Mouse (Mus musculus) layer of hippocampus, postnatal 36 days (tissue): ENCODE results near the gene Gng2. TPM values are rescaled to one million over a fixed set of nuclear protein-coding genes. Genes with fewer than 3 reads are reported as not detected.

Experiments used
- DNase-seq, 2 experiments: peaks; one replicate each; pipeline ENCODE4 v3.0.0; 2022
- total RNA-seq, 2 experiments: library from RNA; stranded (reverse); gene quantifications; 2 replicates each; pipeline ENCODE4 v1.2.3; 2021

Gng2 gene
- 100 to 1,000 TPM; 284 to 297 TPM for total RNA-seq

DNA sequence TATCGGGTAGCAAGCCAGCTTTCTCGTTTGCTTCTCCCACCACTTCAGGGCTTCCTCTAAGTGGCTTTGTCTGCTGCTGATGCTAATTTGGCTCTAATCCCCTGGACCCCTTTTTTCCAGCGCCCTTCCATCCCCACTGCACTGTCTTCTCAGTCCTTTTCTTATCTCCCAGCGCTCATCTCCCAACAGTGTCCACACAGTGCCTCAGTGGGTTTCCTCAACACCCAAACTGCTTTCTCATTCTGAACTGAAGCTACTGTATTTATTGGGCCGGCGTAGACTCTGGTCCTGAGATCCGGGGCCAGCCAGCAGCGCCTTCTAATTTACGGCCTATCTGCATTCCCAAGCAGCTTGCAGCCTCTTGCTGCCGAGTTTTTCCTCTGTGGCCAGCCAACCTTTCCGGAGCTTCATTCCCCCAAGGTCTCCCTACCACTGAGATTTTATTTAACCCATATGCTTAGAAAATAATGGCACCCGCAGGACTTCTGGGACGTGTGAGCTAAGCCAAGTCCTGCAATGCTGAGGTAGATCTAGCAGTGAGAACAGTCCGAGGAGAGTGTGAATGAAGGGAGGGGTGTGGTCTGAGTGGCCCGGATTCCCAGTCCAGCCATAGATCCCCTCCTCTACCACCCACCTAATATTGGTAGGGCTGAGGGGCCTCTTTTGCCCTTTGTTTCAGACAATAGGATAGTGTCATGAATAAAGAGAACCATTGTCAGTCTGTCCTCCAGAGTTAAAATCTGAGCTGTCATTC lies at the start of gene Gng2:
Gene Gng2 (minus strand): TSS at position 357 of the 754 bp plus-strand sequence.
- no peak for DNase-seq

DNA sequence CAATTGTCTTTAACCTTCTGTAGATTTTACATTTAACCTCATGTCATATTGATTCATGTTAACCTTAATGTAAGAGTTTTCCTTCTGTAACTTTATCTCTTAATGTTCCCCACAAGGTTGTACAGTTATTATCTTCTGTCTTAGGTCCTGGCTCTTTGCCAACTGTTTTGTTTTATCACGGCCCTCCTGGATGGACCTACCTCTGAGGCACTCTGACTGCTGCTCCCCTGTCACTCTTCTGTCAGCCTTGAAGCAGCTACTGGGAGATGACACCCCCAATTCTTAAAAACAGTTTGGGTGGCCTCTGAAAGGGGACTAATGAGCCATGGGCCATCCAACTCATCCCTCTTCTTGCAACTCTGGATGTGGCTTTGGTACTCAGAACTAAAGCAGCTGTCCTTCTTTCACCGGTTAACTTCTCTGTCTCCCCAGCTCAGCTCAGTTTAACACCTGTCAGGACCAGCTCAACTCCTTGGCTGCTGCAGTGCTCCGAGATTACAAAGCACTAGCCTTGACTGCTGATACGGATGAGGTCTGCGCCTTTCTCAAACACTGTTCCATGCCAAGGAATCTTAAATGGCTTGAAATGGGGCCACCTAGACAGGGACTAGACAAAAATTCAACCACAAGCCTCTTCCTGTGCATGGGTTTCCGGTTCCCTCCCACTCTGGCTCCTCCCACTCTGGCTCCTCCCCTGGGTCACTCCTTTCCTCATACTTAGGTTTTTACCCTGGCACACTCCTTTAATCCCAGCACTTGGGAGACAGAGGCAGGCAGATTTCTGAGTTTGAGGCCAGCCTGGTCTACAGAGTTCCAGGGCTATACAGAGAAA lies 47.7 kb upstream of the Gng2 start:
- no peak for DNase-seq

DNA sequence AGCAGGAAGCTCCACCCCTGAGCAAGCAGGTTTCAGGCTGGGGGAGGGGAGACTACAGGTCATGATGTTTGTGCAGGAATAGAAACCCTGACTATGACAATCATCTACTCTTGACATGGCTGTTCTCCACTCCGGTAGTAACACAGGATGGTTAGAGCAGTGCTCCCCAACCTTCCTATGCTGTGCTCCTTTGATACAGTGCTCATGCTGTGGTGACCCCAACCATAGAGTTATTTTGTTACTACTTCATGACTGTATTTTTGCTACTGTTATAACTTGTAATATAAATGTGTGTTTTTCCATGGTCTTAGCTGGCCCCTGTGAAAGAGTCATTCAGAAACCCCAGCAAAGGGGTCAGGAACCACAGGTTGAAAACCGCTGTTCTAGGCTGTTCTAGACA lies 46.5 kb upstream of the Gng2 start:
- DNase-seq: no peak

DNA sequence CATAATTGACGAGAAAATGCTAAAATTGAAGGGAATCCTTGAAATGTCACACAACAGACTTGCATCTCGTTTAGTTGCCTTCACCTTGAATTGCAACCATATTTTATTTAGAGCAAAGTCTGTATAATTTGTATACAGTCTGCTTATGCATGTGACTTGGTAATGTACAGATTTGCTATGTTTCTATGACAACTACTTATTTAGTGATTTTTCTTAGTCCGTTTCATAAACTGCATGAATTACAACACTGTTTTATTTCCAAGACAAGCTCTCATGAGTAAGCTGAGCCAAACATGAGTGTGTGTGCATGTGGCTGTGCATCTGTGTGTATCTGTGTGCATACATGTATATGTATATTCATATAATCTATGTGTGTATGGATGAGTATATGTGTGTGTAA lies 42.1 kb upstream of the Gng2 start:
- no peak for DNase-seq

DNA sequence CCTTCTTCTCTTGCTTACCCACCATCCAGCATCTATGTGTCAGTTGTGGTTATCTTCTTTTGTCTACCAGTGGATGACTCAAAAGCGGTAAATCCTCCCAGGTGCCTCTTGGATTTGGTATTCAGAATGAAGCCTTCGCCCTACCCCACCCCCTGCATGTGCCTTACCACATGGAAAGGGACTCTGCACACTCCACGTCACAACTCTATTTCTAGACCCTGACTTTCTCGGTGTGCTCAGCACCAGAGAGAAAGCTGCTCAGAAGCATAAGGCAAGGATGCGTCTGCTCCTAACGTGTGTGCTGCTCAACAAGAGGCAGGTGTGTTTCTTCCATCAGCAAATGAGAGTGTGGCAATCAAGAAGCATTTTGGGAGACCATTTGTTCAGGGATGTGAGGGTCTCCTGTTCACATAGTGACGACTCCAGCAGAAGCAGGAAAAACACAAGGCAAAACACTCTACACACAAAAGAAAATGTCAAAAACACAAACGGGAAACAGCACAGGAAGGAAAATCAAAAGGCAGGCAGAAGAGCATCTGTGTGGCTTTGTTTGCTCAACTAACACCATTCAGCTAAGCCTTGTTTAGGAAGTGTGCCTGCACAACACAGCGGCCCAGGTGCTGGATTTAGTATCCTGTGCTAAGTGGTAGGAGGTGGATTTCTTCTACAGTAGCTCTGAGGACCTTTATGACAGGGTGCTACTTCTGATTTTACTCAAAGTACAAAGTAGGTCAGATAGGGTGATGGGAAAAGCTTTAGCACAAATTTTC lies 35.3 kb upstream of the Gng2 start:
- no peak for DNase-seq

DNA sequence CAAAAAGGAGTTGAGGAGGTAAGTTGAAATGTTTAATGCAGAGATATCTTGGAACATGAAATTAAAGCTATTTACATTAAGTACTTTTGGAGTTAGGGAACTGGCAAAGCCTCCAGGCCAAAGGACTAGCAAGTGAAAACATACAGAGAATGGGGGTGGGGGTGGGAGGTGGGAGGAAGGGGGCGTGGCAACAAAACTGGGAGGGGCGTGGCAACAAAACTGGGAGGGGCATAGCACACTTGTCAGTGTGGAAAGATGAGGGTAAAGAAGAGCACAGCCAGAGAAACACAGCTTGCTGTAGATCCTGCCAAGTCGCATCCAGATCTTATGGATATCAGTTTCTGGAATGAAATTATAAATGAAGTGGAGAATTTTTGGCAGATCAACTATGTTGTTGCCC lies 30.0 kb upstream of the Gng2 start:
- DNase-seq: no peak

DNA sequence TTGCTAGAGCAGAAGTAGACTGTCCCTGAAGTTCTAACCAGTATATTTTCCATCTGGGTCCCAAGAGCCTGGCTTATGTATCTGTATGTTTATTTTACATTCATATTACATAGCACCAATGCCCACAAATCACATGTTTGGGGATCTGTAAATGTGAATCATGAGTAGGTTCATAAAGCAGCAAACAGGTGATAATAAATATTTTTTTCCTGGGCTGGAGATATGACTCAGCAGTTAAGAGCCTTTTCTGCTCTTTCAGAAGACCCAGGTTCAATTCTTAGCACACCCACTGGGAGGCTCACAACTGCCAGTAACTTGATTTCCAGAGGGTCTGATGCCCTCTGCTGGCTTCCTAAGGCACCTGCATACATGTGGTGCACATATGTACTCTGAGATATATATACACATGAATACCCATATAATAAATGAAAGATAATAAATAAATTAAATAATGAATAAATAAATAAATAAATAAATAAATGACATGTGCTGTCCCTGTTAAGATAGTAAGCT lies 27.4 kb upstream of the Gng2 start:
- DNase-seq: no peak

DNA sequence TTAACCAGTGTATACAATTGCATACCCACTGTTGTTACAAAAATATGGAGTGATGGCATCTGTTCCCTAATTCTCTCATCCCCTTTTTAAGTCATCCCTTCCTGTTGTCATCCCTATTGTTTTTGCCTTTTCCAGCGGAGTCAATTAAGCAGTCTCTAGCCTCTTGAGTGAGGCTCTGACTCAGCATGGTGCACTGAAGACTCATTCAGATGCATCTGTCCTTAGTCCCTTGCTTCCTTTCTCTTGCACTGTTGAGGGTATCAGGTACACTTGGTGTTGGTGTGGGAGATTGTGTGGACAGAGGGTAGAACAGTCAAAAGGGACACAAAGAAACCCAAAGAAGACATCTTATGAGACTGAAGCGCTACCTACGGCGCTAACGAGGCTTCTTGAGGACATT lies 19.4 kb upstream of the Gng2 start:
- DNase-seq: no peak

DNA sequence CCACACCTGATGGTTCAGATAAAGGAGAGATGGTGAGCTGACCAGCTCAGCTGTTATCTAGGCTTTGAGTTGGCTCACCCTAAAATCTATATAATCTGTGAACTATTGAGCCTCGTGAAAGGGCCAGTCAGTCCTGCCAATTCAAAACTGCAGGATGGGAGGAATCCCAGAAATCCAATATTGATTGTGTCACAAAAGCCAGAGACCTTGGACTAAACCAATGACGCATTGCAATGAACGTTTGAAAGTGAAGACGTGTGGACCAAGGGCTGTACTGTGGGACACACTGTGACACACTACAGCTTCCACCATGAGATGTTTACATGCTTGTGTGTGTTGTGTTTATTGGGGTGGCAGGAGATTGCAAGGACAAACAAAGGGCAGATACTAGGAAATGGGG lies 18.5 kb upstream of the Gng2 start:
- DNase-seq: no peak

DNA sequence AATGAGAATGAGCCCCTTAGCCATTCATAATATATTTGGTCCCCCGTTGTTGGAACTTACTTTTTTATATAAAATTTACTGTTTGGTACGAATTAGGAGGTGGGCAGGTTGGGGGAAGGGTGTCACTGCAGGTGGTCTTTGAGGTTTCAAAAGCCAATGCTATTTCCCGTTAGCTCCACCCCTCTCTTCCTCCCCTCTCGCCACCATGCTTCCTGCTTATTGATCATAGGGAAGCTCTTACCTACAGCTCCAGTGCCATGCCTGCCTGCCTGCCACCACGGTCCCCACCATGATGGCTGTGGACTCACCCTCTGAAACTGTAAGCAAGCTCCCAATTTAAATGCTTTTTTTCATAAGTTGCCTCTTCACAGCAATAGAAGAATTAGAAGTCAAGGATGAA lies 16.6 kb upstream of the Gng2 start:
- DNase-seq: no peak

DNA sequence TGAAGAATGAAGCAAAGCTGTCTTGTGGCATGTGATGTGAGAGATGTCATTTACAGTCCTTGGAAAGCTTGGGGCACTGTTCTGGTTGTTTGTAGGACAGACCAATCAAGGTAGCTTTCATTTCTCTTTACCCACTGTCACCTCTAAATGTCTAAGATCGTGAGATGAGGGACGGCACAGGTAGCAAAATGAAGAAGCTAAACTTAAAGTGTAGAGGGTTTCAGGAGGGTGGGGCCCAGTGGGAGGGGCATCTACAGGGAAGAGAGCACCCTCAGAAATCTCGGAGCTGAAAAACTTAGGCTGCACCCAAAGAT lies 16.1 kb upstream of the Gng2 start:
- no peak for DNase-seq

DNA sequence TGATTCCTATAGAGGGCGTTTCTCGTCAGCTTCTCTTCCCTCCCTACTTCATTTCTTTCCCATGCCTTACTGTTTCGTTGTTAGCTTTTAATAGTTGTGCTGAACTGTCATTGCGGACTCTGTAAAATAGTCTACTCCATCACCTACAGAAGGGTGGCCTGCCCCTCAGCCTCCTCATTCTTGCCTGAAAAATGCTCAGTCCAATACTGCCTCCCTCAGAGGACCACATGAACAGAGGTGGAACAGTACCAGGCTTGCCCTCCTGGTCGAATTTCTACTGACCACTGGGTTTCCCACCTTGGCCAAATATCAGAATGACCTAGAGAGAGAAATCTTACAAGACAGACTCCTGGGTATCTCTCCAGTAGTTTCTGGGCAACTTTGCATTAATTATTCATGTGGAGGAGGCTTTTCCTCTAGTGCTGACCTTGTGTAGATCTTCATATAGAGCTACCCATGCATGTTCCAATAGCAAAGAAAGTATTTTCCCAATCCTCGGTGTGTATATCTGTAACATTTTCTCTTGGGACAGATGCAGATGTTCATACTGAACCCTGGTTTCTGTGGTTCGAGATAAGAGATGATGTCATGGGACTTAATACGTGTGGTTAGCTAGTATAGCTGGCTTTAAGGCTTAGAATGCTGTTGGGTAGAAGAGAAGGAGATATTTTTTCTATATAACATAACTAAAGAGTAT lies 15.6 kb upstream of the Gng2 start:
- no peak for DNase-seq

DNA sequence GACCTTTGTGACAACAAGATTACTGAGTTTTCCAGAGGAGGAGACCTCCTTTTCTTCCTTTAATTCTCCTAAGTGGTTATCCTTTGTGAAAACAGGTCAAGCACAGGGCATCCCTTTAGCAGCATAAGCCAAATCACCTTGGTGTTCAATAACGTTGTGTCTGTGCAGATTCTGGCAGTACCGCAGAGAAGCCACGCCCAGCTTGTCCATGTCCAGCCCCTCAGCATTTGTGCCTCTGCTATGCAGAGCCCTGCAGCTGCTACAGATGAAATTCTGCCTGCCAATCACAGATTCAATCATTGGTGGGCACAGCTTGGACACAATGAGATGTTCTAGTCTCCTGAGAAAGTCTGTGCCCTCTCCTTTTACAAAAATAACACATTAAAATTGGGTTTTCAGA lies 14.4 kb upstream of the Gng2 start:
- DNase-seq: no peak

DNA sequence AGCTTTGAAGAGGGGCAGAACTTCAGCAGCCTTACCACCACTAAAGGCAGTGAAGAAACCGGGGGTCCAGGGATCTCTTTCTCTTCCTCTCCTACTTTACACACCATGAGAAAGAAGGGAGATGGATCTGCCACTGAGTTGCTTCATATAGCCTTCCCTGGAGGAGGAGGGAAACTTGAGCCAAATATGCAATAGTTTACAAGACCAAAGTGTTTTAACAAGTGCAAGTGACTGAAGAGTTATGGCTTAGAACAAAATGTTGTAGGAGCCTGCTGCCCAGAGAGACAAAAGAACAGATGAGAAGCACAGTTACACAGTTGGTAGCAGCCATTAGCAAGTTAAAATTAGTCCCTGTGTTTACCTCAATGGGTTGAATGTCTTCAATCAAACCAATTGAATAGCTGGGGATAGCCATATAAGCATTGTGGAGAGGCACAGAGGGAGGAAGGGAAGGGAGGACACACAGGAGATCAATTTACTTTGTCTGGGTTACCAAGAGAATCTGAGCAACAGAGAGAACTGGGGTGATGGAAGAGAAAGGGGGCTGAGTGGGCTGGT lies 13.1 kb upstream of the Gng2 start:
- DNase-seq: no peak

DNA sequence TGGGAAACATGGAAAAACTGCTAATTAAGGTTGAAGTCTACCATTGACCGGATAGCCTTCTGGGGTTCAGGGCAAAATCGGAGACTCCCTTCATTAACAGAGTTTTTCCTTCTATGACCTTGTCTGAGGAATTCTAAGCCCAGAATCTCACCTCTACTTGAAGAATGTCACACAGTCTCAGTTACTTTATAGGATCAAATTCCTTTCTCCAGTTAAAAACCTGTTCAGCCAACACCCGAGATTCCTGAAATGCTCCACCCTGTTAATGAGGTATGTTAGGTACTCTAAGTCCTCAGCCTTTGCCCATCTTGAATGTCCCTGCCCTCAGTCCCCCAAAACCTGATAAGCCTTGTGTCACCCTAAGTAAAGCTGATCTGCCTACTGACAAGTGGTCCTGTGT lies 11.0 kb upstream of the Gng2 start:
- no peak for DNase-seq

DNA sequence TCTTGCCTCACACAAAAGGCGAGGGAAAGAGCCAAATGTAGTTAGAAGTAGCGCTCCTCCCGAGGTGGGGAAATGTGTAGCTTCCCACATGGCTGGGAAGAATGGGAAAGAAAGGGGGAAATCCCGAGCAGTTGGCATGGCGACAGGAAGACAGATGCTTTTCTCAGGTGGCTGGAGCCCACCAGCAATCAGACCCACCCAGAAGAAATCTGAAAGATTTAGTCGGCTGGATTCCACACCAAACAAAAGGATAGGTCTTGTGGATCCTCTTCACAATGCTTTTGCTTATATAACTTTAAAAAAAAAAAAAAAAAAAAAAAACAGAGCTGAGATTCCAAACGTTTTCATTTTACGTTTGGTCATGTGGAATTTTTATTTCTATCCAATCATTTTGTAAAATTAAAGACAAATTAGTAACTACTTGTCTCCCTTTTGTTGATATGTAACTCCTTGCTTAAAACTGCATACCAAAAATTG lies 10.0 kb upstream of the Gng2 start:
- no peak for DNase-seq

DNA sequence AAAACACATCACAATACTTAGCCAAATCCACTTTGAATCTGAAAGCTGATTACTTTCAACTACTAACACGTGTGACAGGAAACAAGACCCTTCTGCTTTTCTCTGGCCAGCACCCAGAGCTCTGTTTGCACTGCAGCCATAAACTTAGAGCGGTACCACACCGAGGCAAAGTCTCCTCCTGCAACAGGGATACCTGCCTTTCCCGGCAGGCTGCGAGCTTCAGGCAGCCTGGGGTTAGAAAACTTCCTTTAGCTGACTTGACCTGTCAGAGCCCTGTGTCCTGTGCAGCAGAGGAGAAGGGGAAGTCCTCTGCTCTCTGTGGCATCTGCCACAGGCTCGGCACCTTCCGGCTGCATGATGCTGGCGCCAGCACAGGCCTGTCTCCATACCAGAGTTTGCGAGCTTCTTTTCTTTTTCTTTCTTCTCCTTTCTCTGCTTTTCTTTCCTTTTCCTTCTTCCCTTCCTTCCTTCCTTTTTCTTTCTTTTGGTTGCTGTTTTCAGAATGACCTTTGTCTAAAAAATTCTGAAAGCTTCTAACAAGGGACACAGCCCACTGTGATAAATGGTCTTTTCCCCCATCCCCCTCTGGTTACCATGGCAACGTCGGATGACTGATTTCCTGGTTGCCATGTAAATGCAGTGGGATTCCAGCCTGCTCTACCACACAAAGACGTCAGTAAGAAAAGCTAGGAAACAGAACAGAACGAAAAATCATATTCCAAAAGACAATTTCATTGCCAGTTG lies 9.4 kb upstream of the Gng2 start:
- DNase-seq: peak; percentile 73 to 85

DNA sequence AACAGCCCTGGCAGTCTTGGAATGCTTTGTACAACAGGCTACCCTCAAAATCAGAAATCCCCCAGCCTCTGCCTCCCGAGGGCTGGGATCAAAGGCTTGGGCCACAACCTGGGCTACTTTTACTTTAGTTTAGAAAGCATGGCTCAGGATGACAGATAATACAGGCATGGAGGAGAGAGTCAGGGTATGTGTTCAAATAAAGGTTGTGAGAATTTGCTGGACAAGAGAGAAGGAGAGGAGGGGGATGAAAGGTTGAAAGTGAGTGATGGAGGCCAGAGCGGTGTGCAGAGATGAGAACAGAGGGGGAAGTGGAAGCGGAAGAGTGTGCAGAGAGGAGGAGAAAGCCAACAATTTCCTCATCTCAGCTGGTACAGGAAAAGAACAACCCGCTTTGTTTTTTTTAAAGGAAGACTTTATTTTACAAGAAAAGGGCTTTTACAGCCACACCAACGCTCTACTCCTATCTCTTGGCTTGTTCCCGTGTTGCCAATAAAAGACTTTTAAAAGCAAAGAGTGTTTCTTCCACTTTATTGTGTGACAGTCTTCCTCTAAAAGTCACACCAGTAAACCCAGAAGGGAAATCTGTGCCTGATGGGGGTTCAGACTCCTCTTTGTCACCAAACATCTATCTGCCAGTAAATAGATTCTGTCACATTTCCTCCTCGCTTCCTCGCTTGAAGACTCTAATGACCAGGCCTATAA lies 8.6 kb upstream of the Gng2 start:
- DNase-seq: no peak

DNA sequence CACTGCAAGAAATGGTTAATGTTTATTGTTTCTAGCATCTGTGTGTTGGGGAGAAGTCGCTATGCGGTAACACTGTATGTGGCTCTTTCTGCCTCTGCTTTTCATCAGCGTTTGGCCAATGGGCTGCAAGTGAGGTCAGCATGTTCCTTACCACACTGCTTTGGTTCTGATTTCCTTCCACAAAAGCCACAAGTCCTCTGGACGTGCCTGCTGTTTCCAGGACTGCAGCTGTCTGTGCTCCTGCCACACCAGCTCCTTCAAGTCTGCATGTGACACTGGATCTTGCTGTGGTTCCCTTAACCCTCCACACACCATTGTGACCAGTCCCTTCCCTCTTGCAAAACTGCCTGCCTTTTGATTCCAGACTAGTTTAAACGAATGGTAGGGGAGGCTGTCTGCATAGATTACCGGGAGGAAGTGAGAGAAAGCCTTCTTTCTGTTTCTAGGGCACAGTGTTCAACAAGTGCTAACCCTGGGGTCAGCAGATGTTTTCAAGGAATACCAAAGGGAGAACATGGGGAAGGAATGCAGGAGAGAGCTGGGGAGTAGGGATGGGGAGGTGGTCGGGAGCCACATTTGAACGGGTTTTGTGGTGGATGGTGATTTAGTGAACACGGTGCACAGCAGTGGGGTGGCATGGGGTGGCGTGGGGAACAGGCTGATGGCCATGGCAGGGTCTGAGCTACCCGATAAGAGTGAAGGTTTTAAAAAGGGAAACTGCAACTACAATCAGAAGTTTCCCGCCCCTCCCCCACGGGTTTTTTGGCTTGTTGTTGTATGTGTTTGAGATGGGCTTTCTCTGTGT lies 7.9 kb upstream of the Gng2 start:
- DNase-seq: peak in 1 of 2 experiments; percentile 23
